Mouse (Mus musculus) kidney, adult 18-20 months (tissue): ENCODE measurements around the gene Hlcs.

ENCODE experiments used
- DNase-seq: peaks from one replicate; pipeline ENCODE4 v3.0.0; 2021

Hlcs gene

DNA sequence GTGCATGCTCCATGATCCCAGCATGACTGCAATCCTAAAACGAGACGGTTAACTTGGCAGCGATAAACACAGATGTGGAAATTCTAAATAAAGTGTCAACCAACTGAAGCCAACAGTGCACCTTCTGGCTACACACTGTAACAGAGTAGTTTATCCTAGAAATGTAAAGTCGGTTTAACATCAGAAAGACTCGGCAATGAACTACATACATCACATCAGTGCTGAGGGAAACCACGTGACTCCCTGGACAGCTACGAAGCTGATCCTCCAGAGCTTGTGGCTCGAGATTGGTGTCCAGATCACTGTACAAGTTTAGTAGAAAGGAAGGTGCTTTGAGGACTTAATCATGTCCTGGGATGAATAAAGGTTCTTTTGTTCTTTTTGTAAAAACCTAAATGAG is 155.6 kb downstream of the Hlcs start:
- no peak for DNase-seq

DNA sequence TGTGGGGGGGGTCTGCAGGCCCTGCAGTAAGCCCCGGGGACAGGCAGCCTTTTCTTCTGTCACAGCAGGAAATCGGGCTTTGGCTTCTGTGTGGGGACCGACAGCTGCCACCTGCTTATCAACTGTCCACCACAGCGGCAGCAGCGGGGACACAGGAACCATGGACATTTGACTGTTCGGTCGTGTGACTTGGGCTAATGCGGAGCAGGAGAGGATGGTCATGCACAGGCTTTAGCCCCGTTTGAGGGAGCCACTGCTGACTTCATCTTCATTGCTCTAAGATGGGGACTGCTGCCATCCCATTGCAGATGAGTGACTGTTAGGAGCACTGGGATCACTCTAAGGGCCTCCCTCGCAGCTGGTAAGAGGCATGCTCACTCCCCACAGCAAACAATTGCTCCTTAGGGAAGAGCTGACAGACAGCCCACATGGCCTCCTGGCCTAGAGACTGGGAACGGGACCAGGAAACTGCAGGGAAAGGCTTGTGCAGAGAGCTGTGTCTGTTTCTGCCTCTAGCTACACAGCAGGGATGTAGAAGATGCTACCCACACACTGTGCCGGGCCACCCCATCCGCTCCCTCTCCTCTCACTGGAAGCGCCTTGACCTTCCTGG is 158.2 kb downstream of the Hlcs start:
- no peak for DNase-seq

DNA sequence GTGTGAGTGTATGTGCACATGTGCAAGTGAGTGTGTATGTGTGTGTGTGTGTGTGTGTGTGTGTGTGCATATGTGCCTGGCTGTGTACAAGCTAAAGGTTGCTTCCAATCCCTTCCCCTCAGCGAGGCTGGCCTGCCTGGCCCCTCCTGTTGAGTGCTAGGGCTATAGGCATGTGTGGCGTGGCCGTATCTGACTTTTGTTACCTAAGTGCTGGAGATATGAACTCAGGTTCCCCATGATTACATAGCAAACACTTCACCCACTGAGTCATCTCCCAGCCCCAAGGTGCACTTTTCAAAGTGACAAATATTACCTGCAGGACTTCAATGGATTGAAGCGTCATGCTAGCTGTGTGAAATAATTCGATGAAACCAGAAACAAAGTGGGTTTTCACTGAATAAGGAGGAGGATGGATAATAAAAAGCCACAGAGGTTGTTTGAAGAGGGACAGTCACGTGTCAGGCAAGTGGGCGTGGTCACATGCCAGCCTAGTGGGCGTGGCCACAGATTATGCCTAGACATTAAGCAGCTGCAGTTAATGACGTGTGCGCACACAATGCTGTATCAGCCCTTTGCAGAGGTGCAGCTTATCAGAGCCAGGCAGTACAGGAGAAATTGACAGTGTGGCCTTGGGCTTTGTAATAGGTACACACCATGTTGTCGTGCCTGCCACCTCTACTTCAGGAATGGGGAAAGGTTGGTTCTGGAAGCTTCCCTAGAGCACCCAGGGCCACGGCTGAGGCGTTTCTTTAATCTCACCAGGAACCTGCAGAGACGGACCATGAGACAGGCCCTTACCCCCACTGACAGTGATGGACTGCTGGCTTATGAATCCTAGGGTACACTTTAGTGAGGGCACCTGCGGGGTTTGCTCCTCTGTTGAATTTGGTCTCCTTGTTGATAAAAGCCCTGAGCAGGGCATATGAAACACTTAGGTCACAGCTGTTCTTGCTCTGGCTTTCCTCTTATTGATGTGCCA is 163.0 kb downstream of the Hlcs start:
- DNase-seq, result no peak

DNA sequence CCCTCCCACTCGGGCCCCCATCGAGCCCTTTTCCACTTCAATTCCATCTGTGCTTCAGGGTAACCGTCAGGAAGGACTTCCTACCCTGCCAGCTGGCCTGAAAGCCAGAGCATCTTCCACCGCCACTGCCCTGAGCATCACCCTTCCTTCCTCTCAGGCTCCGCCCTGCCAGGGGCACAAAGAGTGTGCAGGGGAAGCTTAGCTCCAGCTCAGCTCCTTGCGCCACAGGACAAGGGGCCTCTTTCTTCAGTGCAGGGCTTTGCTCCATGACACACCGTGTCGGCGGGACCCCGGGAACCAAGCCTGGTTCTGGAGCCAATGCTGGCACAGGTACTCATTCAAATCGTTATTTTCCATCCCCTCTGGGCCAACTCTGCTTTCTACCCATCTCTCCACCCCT is 165.2 kb downstream of the Hlcs start:
- no peak for DNase-seq

DNA sequence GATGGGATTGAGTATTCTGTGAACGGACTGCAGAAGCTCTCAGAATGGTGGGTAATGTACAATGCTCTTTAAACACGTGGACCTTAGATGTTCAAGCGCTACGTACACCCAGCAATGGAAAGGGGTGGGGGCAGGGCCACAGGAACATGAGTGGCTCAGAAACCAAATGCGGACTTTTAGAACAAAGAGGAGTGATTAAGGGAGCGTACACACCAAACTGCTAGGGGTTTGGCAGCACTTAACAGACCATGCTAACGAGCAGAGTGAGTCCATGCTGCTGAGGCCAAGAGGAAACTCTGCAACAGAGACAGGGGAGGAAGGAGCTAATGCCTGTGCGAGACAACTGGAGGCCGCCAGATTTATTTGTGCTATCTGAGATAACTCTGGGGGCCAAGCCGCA is 170.0 kb downstream of the Hlcs start:
- no peak for DNase-seq

DNA sequence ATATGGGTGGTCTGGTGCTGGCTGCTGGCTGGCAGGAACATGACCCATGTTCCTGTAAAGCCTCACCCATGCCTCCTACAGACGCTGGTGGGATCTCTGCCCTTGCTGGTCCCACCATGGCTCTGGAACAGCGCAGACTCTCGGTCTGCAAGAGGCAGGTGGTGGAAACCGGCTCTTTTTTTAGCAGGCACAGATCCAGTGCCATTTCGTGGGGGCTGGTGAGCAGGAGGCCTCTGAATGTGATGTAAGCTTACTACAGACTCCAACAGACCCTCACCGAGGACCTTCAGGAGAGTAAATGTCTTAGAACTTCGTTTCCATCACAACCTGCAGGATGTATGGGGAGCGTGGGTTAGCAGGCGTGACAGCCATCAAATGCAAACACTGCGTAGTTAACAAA is 172.6 kb downstream of the Hlcs start:
- DNase-seq, result no peak

DNA sequence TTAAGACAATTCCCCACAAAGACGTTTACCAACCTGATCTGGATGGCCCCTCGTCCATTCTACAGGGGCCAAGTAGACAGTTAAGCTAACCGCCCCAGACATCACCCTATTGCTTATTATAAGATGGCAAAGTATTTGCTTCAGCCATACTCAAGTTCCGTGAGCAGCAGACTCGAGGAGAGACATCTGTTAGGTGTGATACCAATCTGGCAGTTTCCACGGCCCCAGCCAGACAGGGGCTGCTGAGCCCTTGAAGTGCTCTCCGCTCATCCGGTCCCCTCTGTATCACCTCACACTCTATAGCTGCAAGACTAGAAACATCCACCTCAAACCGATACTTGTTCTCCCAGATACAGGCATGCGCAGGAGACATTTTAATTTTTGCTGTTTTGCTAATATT is 179.2 kb downstream of the Hlcs start:
- no peak for DNase-seq

DNA sequence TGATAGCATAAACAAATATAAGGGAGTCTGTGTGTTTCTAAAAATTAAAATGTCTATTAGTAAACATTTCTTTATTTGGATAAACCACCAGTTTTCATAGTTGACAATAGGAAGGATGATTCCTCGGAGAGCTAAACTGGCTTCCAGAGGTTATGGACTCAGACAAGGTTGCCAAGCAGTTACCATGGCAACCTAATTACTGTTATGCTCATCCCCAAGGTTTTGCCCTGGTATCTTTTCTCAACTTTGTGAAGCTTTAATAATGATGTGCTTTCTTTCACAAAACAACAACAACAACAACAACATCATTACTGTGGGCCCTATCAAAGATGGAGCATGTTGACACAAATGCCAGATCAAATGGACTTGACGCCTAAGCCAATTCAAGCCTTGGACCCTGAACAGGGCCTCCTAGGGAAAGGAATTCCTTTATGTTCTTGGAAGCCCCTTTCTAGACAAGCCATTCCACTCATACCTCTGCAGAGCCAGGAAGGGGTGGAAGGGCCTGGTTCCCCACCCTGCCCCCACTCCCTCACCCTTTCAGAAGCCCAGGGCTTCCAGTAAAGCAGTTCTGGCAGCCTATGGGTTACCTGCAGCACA is 185.0 kb downstream of the Hlcs start:
- no peak for DNase-seq

DNA sequence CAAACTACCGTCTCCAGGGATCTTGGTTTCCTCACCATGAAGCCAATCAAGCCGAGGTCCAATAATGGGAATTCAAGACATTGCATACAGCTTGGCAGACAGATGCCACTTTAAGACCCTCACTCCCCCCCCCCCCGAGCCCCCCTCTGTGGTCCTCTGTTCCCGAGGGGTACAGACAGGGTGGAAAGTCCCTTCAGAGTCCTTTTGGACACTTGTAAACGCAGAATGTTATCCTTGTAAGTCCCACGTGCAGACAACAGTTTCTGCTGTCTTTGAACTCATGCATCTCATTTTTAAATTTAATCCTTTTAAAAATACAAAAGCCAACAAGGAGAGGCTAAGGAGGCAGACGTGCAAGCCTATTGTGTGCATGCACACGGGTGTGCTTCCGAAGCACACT is 187.2 kb downstream of the Hlcs start:
- DNase-seq, result no peak

DNA sequence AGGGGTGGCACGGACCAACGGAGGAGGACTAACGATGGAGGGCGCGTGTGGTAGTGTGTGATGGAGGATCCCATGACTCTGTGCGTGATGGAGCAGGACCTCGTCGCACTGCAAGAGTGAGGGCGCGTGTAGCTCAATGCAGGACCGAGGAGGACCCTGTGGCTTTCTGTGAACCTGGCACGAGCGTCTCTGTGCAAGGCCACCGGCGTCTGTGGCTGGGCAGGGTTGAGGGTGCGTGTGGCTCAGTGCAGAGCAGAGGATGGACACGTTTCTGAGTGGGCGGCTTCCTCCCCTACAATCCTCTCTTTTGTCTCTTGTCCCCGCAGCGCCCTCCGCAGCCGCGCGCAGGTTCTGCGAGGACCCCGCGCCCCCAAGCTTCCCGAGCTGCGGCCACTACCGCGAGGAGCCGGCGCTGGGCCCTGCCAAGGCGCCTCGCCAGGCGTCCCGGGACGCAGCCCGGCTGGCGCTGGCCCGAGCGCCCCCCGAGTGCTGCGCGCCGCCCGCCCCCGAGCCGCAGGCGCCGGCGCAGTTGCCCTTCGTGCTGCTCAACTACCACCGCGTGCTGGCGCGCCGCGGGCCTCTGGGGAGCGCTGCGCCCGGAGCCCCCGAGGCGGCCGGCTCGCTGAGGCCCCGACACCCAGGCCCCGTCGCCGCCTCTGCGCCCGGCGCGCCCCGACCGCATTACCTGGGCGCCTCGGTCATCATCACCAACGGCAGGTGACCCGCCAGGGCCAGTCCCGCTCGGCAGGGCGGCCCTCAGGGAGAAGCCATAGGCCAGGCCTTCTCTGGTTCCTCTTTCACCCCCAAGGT is 188.0 kb downstream of the Hlcs start:
- no peak for DNase-seq

DNA sequence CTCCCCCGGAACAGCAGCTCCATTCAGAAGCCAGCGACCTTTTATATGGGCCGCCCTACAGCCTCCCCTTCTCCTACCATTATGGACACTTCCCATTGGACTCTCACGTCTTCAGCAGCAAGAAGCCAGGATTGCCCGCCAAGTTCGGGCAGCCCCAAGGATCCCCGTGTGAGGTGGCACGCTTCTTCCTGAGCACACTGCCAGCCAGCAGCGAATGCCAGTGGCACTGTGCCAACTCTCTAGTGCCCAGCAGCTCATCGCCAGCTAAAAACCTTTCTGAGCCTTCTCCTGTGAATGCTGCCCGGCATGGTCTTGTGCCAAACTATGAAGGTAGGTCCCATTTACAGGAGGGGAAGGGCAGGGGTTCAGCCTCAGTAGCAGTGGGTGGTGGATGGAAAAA is 190.1 kb downstream of the Hlcs start:
- DNase-seq, result peak; percentile 43

DNA sequence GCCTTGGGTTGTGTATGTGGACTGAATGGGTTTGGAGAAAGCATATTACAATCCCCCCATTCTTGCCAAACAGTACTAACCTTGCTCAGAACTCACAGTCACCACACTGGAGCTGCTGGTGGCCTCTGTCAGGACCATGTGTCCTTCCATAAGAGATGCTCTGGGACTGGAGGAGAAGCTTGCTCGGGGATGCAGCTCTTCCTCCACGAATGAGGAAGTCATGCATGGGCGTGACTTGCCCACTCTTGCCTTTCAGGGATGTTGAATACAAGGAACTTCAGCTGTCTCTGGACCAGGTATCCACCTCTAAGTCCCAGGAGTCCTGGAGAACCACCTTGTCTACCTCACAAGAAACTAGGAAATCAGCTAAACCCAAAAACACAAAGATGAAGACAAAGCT is 191.0 kb downstream of the Hlcs start:
- DNase-seq, result no peak

DNA sequence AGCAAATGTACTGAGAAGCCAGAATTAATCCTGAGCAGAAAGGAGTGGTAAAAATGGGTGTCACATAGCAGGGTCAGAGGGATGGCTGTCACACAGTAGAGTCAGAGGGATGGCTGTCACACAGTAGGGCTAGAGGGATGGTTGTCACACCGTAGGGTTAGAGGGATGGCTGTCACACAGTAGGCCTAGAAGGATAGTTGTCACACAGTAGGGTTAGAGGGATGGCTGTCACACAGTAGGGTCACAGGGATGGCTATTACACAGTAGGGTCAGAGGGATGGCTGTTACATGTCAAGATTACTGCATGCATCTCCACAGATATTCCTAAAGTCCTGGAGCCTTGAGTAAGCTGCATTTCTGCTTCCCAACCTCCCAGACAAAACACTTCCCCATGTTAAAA is 195.0 kb downstream of the Hlcs start:
- no peak for DNase-seq

DNA sequence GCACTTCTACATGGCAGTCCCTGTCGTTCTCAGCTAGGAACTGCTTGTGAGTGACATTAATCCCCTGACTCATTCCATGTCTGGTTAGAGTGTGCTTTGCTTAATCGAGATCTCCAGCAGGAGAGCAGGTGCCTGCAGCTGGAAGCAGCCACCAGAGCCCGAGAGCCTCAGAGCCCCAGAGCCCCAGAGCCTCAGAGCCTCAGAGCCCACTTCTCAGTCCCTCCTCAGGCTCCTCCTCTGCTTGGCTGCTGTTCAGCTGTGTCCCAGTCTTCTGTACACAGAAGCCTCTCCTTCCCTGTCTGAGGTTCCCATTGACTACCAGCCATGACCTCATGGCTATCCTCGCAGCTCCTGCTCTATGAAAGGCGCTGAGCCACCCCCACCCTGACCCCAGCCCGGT is 196.0 kb downstream of the Hlcs start:
- DNase-seq, result no peak

DNA sequence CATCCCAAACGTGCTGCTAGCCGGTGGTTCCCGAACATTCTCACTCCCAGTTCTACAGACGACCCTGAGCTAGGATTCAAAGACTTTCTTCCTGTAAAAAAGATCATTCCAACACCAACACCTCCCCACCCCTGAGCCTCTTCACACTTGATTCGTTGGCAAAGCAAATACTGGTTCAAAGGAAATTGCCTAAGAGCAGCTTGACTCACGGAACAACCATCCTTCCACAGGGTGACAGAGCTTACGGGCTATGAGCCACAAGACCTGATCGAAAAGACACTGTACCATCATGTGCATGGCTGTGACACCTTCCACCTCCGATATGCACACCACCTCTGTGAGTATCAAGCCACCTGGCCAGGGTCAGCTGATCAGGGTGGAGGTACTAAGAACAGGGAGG is 198.7 kb downstream of the Hlcs start:
- DNase-seq, result no peak

DNA sequence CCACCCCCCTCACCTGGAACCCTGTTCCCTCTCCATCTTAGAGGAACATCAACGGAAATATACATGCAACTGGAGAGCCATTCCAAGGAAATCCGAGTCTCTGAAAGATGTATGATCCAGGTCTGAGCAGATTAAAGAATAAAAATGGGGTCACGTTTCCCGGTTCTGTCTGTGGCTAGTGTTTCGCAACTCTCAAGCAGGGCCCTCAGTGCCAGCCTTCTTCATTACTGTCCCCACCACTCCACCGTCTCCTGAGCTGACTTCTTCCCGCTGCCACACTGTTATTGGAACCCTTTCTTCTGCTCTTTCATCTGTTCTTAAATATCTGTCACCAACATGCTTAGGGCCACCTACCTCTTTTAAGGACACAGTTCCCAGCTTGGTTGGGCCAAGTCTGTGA is 200.2 kb downstream of the Hlcs start:
- no peak for DNase-seq

DNA sequence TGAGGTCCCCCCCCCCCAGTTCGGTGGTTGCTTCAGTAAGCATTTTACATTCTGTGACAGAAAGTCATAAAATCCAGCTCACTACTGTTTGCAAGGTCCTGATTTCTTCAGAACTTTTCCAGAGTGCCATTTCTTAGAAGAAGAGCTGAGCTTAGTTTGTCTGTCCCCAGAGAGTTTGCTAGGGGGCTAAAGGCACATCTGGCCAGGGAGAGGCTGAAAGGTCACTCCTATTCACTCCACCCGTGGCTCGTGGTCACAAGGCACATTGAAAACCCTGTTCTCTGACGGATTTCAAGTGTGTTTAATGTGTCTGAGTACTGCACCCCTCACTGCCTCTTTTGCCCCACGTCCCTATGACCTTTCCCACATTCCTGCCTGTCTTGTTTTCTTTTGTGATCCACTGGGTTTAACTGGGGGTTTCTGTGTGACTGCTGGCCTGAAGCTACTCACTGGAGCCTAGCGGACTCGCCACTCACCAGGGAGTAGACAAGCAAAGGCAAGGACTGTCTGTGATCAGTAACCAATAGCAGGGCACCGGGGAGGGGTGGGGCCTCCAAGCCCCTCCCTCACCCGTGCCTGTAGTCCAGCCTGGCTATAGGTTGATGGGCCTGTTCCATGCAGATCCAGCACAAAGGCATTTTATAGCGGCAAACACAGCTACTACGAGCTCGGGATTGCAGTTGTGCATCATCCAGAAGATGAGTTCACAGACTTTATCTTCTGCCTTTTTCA is 215.5 kb downstream of the Hlcs start:
- DNase-seq, result no peak

DNA sequence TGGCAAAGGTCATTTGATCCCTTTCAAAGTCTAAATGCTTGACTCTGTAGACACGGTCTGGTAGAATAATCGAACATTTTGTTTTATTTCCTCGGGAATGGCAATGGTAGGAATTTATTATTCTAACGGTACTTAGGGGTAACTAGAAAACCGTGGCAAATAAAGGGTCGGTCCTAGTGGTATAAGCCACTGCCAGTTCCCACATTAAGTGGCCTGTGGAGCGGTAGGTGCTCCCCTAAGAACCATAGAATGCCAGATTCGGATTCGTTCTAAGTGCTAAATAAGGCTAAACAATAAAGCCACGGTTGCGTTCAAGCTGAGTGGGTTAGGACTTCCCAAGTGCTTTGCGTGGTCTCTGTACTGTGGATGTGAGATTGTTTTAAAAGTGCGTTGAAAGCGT is 216.9 kb downstream of the Hlcs start:
- DNase-seq, result no peak

DNA sequence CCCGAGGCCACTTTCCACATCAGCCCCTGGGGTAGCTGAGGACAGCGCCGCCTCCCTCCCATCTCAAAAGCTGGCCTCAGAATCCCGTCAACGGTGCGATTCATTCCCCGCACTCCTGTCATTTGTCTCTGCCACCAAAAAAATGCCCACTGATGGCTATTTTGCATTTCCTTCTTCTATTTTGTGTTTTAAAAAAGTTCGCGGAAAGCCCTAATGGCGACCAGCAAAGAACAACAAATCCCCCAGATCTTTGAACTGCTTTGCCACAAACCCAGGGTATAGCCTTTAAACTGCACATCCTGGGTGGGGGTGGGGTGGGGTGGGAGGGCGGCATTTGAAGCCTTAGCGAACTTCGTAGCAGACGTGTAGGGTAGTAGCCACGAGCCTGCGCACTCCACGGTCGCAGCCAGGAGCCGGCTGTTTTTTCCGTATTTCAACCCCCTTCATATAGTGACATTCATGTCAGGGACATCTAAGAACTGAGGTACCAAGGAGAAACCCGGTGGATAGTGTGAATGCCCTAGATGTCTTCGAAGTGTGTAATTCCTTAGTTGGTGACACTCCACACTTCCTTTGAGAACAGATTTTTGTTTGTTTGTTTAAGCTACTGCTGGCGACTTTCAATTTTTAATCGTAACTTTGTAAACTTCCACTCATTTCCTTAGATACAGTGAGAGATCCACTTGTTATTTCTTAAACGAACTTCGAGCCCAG is 218.1 kb downstream of the Hlcs start:
- no peak for DNase-seq

DNA sequence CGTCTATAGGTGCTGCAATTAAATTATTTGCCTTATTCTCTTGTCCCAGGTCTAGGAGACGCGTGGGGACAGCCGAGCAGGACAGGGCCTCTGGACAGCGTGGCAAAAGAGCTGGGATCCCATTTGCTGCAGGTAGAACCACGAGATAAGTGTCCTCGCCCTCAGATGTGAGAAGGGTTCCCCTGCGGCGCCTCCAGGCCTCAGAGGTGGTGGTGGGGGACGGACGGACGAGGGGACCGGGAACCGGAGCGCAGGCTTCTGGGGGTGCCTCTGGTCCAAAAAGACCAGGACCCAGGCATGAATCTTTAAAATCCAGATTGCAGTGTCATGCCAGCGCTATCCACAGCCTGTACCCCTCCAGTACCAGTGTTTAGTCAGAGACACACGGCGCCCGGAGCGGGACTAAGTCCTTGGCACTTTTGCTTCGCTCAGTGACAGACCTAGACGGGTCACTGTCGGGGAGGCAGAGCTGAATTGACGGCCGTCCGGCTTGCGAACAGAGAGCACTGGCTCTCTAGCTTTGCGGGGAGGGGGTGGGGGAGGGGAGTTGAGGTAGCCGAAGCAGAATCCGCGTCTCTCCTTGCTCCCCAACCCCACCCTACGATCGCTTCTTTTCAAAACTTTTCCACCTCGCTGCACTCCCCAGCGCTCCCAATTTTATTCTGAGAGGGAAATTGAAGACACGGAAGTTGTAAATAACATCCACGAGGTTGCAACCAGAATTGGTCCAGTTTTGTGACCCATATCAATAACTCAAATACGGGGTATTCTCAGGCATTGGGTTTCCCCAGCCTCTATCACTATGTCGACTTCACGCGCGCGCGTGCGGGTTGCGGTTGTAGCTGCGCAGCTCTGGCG is 218.9 kb downstream of the Hlcs start:
- DNase-seq, result no peak
